Mouse (Mus musculus) stomach, embryonic 15.5 days (tissue): ENCODE data around the gene Tnfrsf22. TPM values are rescaled to one million over a fixed set of nuclear protein-coding genes. Genes with fewer than 3 reads are reported as not detected.
"Not testable (repeated sequence)": the region's sequence is repeated elsewhere in the genome, so short reads cannot be mapped to it uniquely, and the experiment has no call there.

Experiments
- ATAC-seq: fragments of 200-750 bp; cut with Nextera tagmentation; 2 replicates; pipeline ENCODE4 v1.8.0; 2017; ENCODE audit warnings: low read depth, moderate number of reproducible peaks, moderate TSS enrichment; ENCODE audit not compliant: insufficient read depth, low FRiP score
- H3K27ac ChIP-seq: fragments of 300-500 bp; sonication (generic); 2 replicates; pipeline ENCODE4 v1.5.1; 2015; ENCODE audit warnings: mild to moderate bottlenecking, inconsistent platforms
- H3K27me3 ChIP-seq: fragments of 300-500 bp; sonication (generic); replicated peaks from 2 replicates; pipeline ENCODE4 v1.6.1; 2015; ENCODE audit warnings: inconsistent platforms
- H3K36me3 ChIP-seq: fragments of 300-500 bp; sonication (generic); 2 replicates; pipeline ENCODE4 v1.6.1; 2015; ENCODE audit warnings: inconsistent platforms
- H3K4me1 ChIP-seq: fragments of 300-500 bp; sonication (generic); 2 replicates; pipeline ENCODE4 v1.6.1; 2015; ENCODE audit warnings: inconsistent platforms
- H3K4me2 ChIP-seq: fragments of 300-500 bp; sonication (generic); 2 replicates; pipeline ENCODE4 v1.6.1; 2015; ENCODE audit warnings: mild to moderate bottlenecking, inconsistent platforms
- H3K4me3 ChIP-seq: fragments of 300-500 bp; sonication (generic); replicated peaks from 2 replicates; pipeline ENCODE4 v1.5.1; 2015; ENCODE audit warnings: inconsistent platforms
- H3K9ac ChIP-seq: fragments of 300-500 bp; sonication (generic); 2 replicates; pipeline ENCODE4 v1.6.1; 2015; ENCODE audit warnings: inconsistent platforms
- H3K9me3 ChIP-seq: fragments of 300-500 bp; sonication (generic); 2 replicates; pipeline ENCODE4 v1.6.1; 2016; ENCODE audit warnings: inconsistent platforms
- WGBS: fragments of 180-500 bp; shearing (Covaris S2); methylation state at CpG from one replicate; pipeline ENCODE4 v1.1.7; 2015; 5-methylcytosine and 5-hydroxymethylcytosine counted together
- polyA plus RNA-seq: library from polyadenylated mRNA; unstranded; fragments of >200 nt; fragmentation: Nextera tagmentation; extraction: Ambion mirVana; gene quantifications from 2 replicates; pipeline ENCODE4 v1.2.1, GENCODE M21; 2015

The Tnfrsf22 gene
- polyA plus RNA-seq, 1 experiment from 2014 or later = 5.7 TPM

DNA sequence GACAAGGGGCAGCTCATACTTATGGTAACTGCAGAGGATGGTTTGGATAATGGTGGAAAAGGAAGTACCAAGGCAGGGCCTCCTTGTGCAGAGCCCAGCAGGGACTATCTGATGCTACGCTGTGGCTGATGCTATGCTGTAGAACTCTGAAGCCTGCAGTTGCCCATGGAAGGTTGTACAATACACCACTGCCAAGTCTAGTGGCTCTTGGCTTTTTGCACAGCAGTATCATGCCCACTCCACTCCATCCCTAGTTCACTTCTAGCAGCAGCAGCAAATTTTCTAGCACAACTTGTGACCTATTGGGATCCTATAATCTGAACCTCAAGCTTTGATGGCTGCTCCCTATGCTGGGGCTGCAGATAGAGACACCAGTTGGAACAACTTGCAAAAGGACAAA is 32.1 kb upstream of the Tnfrsf22 start:
- ATAC-seq = no peak
- H3K27me3 ChIP-seq = no peaks in the 10 kb centered on the region
- H3K27ac ChIP-seq = no peak overlapping the region
- no peak overlapping the region for H3K4me3 ChIP-seq
- H3K9me3 ChIP-seq = no peaks in the 10 kb centered on the region
- H3K9ac ChIP-seq = no peak overlapping the region
- WGBS = 82% methylated on average over 1 of the region's 1 CpGs
- H3K36me3 ChIP-seq = no peaks in the 10 kb centered on the region
- no peak overlapping the region for H3K4me2 ChIP-seq
- H3K4me1 ChIP-seq = no peaks in the 10 kb centered on the region

- H3K36me3 ChIP-seq, H3K27ac ChIP-seq, H3K4me3 ChIP-seq, H3K9me3 ChIP-seq, H3K27me3 ChIP-seq, H3K4me1 ChIP-seq, H3K4me2 ChIP-seq, ATAC-seq, H3K9ac ChIP-seq: not testable (repeated sequence)
- WGBS = 52% methylated on average over 2 of the region's 2 CpGs
Measured at GRCm38 (mm10) chr7:143680836-143681235, 31.4 kb upstream of the Tnfrsf22 start.

DNA sequence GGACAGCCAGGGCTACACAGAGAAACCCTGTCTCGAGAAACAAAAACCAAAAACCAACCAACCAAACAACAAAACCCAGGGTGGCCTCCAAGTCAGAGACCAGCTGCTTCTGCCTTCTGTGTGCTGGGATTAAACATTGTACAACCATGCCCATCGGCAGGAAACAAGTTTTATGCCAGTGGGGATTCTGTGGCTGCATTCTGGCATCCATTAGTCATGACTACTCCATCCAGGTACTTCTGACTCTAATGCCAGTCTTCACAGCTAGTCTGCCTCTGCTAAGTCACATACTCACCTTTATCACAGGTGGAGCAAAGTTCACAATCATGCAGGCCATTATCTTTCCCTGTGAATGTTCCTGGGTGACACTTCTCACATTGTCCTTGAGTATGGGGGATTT is 30.2 kb upstream of the Tnfrsf22 start:
- H3K27me3 ChIP-seq, ATAC-seq, H3K9ac ChIP-seq, H3K4me3 ChIP-seq, H3K9me3 ChIP-seq, H3K27ac ChIP-seq, H3K36me3 ChIP-seq, H3K4me1 ChIP-seq, H3K4me2 ChIP-seq: not testable (repeated sequence)
- WGBS = 87% methylated on average over 2 of the region's 2 CpGs

DNA sequence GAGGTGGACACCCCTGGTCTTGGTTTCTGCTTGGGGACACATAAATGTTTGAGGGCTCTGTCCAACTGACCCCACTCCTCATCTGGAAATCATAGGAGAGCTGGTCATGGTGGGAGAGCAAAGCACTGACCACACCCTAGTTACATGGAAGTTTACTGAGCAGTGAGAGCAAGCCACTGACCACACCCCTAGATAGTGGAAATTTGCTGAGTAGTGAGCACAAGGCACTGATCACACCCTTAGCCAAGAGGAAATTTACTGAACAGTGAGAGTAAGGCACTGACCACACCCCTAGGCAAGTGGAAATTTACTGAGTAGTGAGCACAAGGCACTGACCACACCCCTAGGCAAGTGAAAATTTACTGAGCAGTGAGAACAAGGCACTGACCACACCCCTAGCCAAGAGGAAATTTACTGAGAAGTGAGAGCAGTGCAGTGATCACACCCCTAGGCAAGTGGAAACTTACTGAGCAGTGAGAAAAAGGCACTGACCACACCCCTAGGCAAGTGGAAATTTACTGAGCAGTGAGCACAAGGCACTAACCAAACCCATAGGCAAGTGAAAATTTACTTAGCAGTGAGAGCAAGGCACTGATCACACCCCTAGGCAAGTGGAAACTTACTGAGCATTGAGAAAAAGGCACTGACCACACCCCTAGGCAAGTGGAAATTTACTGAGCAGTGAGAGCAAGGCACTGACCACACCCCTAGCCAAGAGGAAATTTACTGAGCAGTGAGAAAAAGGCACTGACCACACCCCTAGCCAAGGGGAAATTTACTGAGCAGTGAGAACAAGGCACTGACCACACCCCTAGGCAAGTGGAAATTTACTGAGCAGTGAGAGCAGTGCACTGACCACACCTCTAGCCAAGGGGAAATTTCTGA is 17.2 kb upstream of the Tnfrsf22 start:
- no peak overlapping the region for H3K4me3 ChIP-seq
- H3K27me3 ChIP-seq = no peaks in the 10 kb centered on the region
- H3K27ac ChIP-seq = no peak overlapping the region
- no peaks in the 10 kb centered on the region for H3K4me1 ChIP-seq
- H3K9ac ChIP-seq = no peak overlapping the region
- H3K9me3 ChIP-seq = no peaks in the 10 kb centered on the region
- ATAC-seq = no peak
- H3K4me2 ChIP-seq = no peak overlapping the region
- H3K36me3 ChIP-seq = no peaks in the 10 kb centered on the region

GRCm38 (mm10) chr7:143663470-143663869 is 14.0 kb upstream of the Tnfrsf22 start:
- Histone ChIP-seq H3K4me3 (no peak overlapping the region), H3K4me2 (no peak overlapping the region), H3K9me3 (no peaks in the 10 kb centered on the region), H3K27ac (no peak overlapping the region), H3K27me3 (no peaks in the 10 kb centered on the region), H3K9ac (no peak overlapping the region), H3K4me1 (no peaks in the 10 kb centered on the region), H3K36me3 (no peaks in the 10 kb centered on the region)
- ATAC-seq = no peak
- WGBS = 77% methylated on average over 2 of the region's 2 CpGs

- Histone ChIP-seq H3K9me3 (no peaks in the 10 kb centered on the region), H3K36me3 (no peaks in the 10 kb centered on the region), H3K27ac (no peak overlapping the region), H3K27me3 (no peaks in the 10 kb centered on the region), H3K4me1 (no peaks in the 10 kb centered on the region), H3K9ac (no peak overlapping the region), H3K4me2 (no peak overlapping the region), H3K4me3 (no peak overlapping the region)
- ATAC-seq = no peak
Measured at GRCm38 (mm10) chr7:143660797-143661196, 11.3 kb upstream of the Tnfrsf22 start.

DNA sequence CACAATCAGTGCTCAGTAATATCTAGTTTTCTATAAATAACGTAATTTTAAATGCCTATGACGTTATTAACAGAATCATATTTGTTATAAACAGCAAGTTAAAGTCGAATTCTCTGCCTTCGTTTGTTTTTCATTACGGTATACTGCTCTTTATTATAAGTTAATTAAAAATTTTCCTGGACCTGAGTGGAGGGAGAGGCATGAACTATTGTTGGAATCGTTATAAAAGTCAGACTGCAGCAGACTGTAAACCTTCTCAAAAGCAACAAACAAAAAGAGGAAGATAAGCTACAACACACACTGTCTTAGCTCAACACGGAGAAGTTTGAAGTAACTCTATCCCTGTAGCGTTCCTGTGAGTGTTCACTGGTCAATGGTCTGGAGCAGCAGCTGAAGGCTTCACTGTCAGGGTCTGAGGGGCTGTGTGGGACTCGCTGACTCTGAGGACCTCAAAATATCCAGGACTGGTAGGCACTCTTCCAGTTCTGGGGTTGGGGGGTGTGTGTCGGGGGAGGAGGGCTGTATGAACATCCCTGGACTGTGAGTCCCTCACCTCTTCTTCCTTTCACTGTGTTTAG is 397 bp upstream of the Tnfrsf22 start:
- not testable (repeated sequence) for H3K27me3 ChIP-seq, H3K27ac ChIP-seq, H3K36me3 ChIP-seq, ATAC-seq, H3K4me1 ChIP-seq, H3K9ac ChIP-seq, H3K9me3 ChIP-seq
- 50% methylated on average over 10 of the region's 10 CpGs for WGBS
- peak overlapping the region; percentile 71 for H3K4me3 ChIP-seq
- peak overlapping the region; percentile 96; the same call in 1 of the 2 replicates for H3K4me2 ChIP-seq

GRCm38 (mm10) chr7:143643949-143644348 is 5.5 kb downstream of the Tnfrsf22 start:
- H3K36me3 ChIP-seq, H3K9me3 ChIP-seq, H3K4me3 ChIP-seq, H3K9ac ChIP-seq, H3K27ac ChIP-seq, H3K4me1 ChIP-seq, H3K4me2 ChIP-seq, H3K27me3 ChIP-seq, ATAC-seq: not testable (repeated sequence)
- WGBS = 81% methylated on average over 2 of the region's 2 CpGs

DNA sequence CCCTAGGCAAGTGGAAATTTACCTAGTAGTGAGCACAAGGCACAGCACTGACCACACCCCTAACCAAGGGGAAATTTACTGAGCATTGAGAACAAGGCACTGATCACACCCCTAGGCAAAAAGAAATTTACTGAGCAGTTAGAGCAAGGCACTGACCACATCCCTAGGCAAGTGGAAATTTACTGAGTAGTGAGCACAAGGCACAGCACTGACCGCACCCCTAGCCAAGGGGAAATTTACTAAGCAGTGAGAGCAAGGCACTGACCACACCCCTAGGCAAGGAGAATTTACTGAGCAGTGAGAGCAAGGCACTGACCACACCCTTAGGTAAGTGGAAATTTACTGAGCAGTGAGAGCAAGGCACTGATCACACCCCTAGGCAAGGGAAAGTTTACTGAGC is 12.8 kb downstream of the Tnfrsf22 start:
- no peak overlapping the region for H3K4me2 ChIP-seq
- H3K36me3 ChIP-seq = no peaks in the 10 kb centered on the region
- H3K27me3 ChIP-seq = no peaks in the 10 kb centered on the region
- no peaks in the 10 kb centered on the region for H3K4me1 ChIP-seq
- no peak overlapping the region for H3K4me3 ChIP-seq
- H3K9me3 ChIP-seq = no peaks in the 10 kb centered on the region
- no peak for ATAC-seq
- H3K9ac ChIP-seq = no peak overlapping the region
- H3K27ac ChIP-seq = no peak overlapping the region
- 94% methylated on average over 1 of the region's 1 CpGs for WGBS

- WGBS = 58% methylated on average over 2 of the region's 2 CpGs
- Histone ChIP-seq H3K9me3 (no peaks in the 10 kb centered on the region), H3K27ac (no peak overlapping the region), H3K4me1 (no peaks in the 10 kb centered on the region), H3K9ac (no peak overlapping the region), H3K4me3 (no peak overlapping the region), H3K36me3 (no peaks in the 10 kb centered on the region), H3K27me3 (no peaks in the 10 kb centered on the region), H3K4me2 (no peak overlapping the region)
- ATAC-seq = no peak
Measured at GRCm38 (mm10) chr7:143631503-143631902, 18.0 kb downstream of the Tnfrsf22 start.

GRCm38 (mm10) chr7:143629501-143629900 is 20.0 kb downstream of the Tnfrsf22 start:
- no peaks in the 10 kb centered on the region for H3K4me1 ChIP-seq
- H3K9me3 ChIP-seq = no peaks in the 10 kb centered on the region
- H3K4me3 ChIP-seq = no peak overlapping the region
- 36% methylated on average over 1 of the region's 1 CpGs for WGBS
- no peaks in the 10 kb centered on the region for H3K36me3 ChIP-seq
- no peak overlapping the region for H3K27ac ChIP-seq
- H3K9ac ChIP-seq = no peak overlapping the region
- H3K4me2 ChIP-seq = no peak overlapping the region
- H3K27me3 ChIP-seq = no peaks in the 10 kb centered on the region
- no peak for ATAC-seq

GRCm38 (mm10) chr7:143628540-143628939 is 20.9 kb downstream of the Tnfrsf22 start, which contains the start of gene Tnfrsf26:
Tnfrsf26 (minus strand) TSS chr7:143628722.
- no peak within 1 kb of the TSS for H3K9ac ChIP-seq
- H3K36me3 ChIP-seq = no peaks in the 10 kb centered on the region
- no peaks in the 10 kb centered on the region for H3K4me1 ChIP-seq
- 96% methylated on average over 1 of the region's 1 CpGs for WGBS
- no peaks in the 10 kb centered on the region for H3K27me3 ChIP-seq
- no peak for ATAC-seq
- H3K27ac ChIP-seq = no peak within 1 kb of the TSS
- no peak within 1 kb of the TSS for H3K4me3 ChIP-seq
- no peaks in the 10 kb centered on the region for H3K9me3 ChIP-seq
- no peak within 1 kb of the TSS for H3K4me2 ChIP-seq
